Mouse (Mus musculus) CD4-positive, CD25-positive, alpha-beta regulatory T cell (primary cell): ENCODE measurements around the gene Sh3pxd2b. TPM values are rescaled to one million over a fixed set of nuclear protein-coding genes. Genes with fewer than 3 reads are reported as not detected.

Experiments
- polyA plus RNA-seq: library from polyadenylated mRNA; unstranded; fragments of 100-300 nt; shearing (Covaris generic); gene quantifications from one replicate; pipeline ENCODE4 v1.2.1, GENCODE M21; 2017

Sh3pxd2b gene
- polyA plus RNA-seq: 0.12 TPM

DNA sequence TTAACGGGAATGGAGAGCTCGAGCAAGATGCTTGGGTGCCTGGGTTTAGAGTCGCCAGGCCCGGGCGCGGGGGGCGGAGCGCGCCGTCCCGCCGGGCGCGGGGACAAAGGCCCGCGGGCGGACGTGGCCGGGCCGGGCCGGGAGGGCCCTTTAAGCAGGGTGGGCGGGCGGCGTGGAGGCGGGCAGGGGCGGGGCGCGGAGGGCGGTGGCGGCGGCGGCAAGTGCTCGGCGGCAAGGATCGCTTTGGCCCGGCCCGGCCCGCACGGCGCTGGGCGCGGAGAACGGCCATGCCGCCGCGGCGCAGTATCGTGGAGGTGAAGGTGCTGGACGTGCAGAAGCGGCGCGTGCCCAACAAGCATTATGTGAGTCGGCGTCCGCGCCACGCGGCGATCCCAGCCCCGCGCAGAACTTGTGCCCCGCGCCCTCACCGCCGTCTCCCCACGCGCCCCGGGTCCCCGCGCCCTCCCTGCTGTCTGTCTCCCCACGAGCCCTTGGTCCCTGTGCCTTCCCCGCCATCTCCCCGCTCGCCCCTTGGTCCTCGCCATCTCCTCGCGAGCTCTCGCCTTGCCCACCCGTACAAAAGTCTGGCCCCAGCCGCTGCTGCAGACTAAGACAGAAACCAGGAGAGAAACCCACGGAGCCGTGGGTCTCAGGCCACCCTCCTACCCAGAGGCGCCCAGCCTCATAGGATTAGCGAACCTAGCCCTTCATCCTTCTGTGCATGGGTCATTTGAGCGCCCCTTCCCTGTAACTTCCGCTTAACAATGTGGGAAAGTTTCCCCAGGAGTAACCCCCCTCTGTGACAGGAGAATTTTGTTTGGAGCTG, at the start of gene Sh3pxd2b:
TSS of gene Sh3pxd2b (plus strand) at position 214 of the 826 bp plus-strand sequence.

DNA sequence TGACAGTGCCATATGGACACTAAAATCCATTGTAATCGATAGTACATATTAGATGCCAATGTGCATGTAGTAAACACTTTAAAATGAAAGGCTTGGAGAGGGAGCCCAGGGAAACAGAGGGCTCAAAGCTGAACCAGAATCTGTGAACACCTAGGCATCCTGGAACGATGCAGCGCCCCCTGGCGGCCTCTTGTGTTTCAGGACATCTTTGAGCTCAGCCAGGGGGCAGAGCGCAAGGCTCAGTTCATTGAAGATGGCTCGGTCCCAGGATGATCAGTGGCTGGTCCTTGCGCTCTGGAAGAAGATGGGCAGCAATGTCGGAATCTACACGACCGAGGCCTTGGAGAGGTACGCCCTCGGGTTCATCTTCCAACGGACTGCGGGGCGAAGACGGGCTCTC, 47.8 kb upstream of the Sh3pxd2b start, which contains the start of gene Hbq1a:
TSS of gene Hbq1a (plus strand) at position 205 of the 400 bp plus-strand sequence.

DNA sequence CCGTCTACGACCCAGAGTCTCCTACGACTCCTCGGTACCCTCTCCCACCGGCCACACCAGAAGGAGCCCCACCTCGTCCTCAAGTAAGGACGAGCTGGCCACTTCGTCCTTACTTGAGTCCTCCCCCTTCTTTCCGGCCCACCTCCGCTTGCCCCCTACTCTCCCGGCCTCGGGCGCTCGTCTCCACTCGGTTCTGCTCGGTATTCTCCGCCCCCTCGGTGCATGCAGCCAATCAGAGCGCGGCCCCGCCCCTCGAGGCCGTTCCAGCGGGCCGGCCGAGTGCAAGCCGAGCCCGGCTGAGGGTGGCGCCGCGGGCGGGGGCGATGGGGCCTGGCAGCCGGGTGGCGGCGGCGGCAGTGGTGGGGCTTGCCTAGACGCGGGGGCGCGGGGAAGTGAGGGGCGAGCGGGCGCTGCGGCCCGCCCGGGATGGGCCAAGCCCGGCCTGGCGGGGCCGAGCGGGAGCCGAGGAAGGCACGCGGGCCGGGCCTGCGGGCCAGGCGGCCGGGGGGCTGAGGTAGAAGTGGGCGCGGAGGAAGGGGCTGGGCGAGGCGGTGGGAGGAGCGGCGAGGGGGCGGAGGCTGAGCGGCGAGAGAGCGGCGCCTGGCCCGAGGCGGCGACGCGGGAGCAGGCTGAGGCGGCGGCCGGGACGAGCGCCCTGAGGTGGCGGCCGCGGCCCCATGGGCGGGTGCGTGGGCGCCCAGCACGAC, 107.3 kb downstream of the Sh3pxd2b start, which contains the start of gene Ubtd2:
TSS of gene Ubtd2 (plus strand) at position 571 of the 707 bp plus-strand sequence.

Other genes starting within 250 kb of the Sh3pxd2b start
- gene Il9r, start 147.5 kb upstream of the Sh3pxd2b start, polyA plus RNA-seq: 8.6 TPM
- 37.1 TPM for gene Snrnp25, start 142.4 kb upstream of the Sh3pxd2b start, polyA plus RNA-seq
- 0.91 TPM for gene Rhbdf1, start 125.5 kb upstream of the Sh3pxd2b start, polyA plus RNA-seq
- 32.5 TPM for gene Mpg, start 121.3 kb upstream of the Sh3pxd2b start, polyA plus RNA-seq
- 73.9 TPM for gene Nprl3, start 80.1 kb upstream of the Sh3pxd2b start, polyA plus RNA-seq
- gene Hba-x, start 71.4 kb upstream of the Sh3pxd2b start, polyA plus RNA-seq: not detected
- 99.6 TPM for gene Hba-a1, start 64.3 kb upstream of the Sh3pxd2b start, polyA plus RNA-seq
- gene Hbq1b, start 60.9 kb upstream of the Sh3pxd2b start, polyA plus RNA-seq: not detected
- 169 TPM for gene Hba-a2, start 51.3 kb upstream of the Sh3pxd2b start, polyA plus RNA-seq
- gene Hbq1a, start 47.8 kb upstream of the Sh3pxd2b start, polyA plus RNA-seq: not detected
- 8.4 TPM for gene Ubtd2, start 107.5 kb downstream of the Sh3pxd2b start, polyA plus RNA-seq
- 2.2 TPM for gene Efcab9, start 184.3 kb downstream of the Sh3pxd2b start, polyA plus RNA-seq
- gene Stk10, start 185.5 kb downstream of the Sh3pxd2b start, polyA plus RNA-seq: 301 TPM